In genomic region chr3:58809111-58809915, GRCm38 (mm10) we compare ENCODE assay signal across 22 mouse cellular contexts. TPM values are rescaled to one million over a fixed set of nuclear protein-coding genes. Genes with fewer than 3 reads are reported as not detected.
DNase-seq lines count a peak whose midpoint lies in the region; ATAC-seq and TF ChIP-seq lines count a peak whose summit lies in the region.
"Had no signal": no experiment of that assay in that cellular context is flagged by ENCODE, and none has a peak within 500 bp of the region (broad histone marks: within the 10 kb centered on the region; RNA-seq: fewer than 3 reads in every experiment).

No protein-coding gene starts in this region.

- no peak for DNase-seq in forebrain, embryonic 11.5 days (ENCODE audit: low spot score)
- no peak for DNase-seq in midbrain, postnatal 0 days (ENCODE audit: low spot score)
- DNase-seq in gastrocnemius, adult 18-20 months (ENCODE audit: low spot score) = no peak
- DNase-seq: embryo, embryonic 11 days; gastrocnemius, adult 2 months; gastrocnemius, postnatal 25 days; heart, adult 11 months; kidney, adult 8-10 months had no signal

- no peaks in the 10 kb centered on the region; the same call in 1 of the 2 replicates for H3K4me1 ChIP-seq in forebrain, embryonic 11.5 days (replicated peaks; ENCODE audit: control insufficient read depth, insufficient read depth, low read length)
- peaks cover 9% of the 10 kb centered on the region; the same call in 1 of the 2 replicates for H3K4me1 ChIP-seq in forebrain, embryonic 15.5 days
- H3K4me1 ChIP-seq in hindbrain, embryonic 15.5 days (replicated peaks) = peaks cover 5% of the 10 kb centered on the region; the same call in 1 of the 2 replicates
- H3K4me1 ChIP-seq in hindbrain, embryonic 12.5 days = no peaks in the 10 kb centered on the region
- peaks cover 12% of the 10 kb centered on the region for H3K4me1 ChIP-seq in midbrain, embryonic 13.5 days (replicated peaks)
- H3K4me1 ChIP-seq in midbrain, postnatal 0 days (ENCODE audit: insufficient read depth, low read length) = 0 out of 2 replicates have a peak, but pooled peaks cover 4% of the 10 kb centered on the region

- H3K36me3 ChIP-seq in forebrain, embryonic 11.5 days (ENCODE audit: control insufficient read depth, insufficient read depth, low read length) = no peaks in the 10 kb centered on the region
- H3K36me3 ChIP-seq in forebrain, embryonic 15.5 days = no peaks in the 10 kb centered on the region
- no peaks in the 10 kb centered on the region for H3K36me3 ChIP-seq in hindbrain, embryonic 15.5 days
- H3K36me3 ChIP-seq in hindbrain, embryonic 12.5 days = no peaks in the 10 kb centered on the region
- H3K36me3 ChIP-seq in midbrain, embryonic 13.5 days = no peaks in the 10 kb centered on the region
- no peaks in the 10 kb centered on the region for H3K36me3 ChIP-seq in midbrain, postnatal 0 days (ENCODE audit: insufficient read depth, low read length)
- H3K36me3 ChIP-seq: embryonic facial prominence, embryonic 12.5 days; heart, embryonic 13.5 days had no signal

- no peak for ATAC-seq in forebrain, embryonic 11.5 days (replicated peaks; ENCODE audit: low FRiP score)
- ATAC-seq in forebrain, embryonic 15.5 days (replicated peaks) = no peak
- ATAC-seq in hindbrain, embryonic 15.5 days (ENCODE audit: low FRiP score, low read depth) = no peak
- ATAC-seq in hindbrain, embryonic 12.5 days (ENCODE audit: low FRiP score) = no peak
- ATAC-seq in midbrain, embryonic 13.5 days = peak; percentile 70; the same call in 1 of the 2 replicates
- peak; percentile 51 for ATAC-seq in midbrain, postnatal 0 days (ENCODE audit: low FRiP score)
- no peak for ATAC-seq in erythroblast, adult 5-6 weeks (replicated peaks; ENCODE audit: low FRiP score, poor library complexity, severe bottlenecking)
- ATAC-seq: inflammation-experienced regulatory T-cells, adult 6 months; intestine, postnatal 0 days had no signal

- no peaks in the 10 kb centered on the region for H3K27me3 ChIP-seq in forebrain, embryonic 11.5 days (ENCODE audit: control insufficient read depth, insufficient read depth, low read length)
- H3K27me3 ChIP-seq in forebrain, embryonic 15.5 days = no peaks in the 10 kb centered on the region
- H3K27me3 ChIP-seq in hindbrain, embryonic 15.5 days = no peaks in the 10 kb centered on the region
- H3K27me3 ChIP-seq in hindbrain, embryonic 12.5 days = no peaks in the 10 kb centered on the region
- H3K27me3 ChIP-seq in midbrain, embryonic 13.5 days = peaks cover 28% of the 10 kb centered on the region
- H3K27me3 ChIP-seq in midbrain, postnatal 0 days (ENCODE audit: insufficient read depth, low read length) = no peaks in the 10 kb centered on the region
- H3K27me3 ChIP-seq: embryonic facial prominence, embryonic 12.5 days had no signal

- no peak for TF ChIP-seq CTCF in midbrain, postnatal 0 days (IDR thresholded peaks at IDR 0.05)

- H3K9me3 ChIP-seq in forebrain, embryonic 11.5 days (ENCODE audit: control insufficient read depth, low read length) = no peaks in the 10 kb centered on the region
- no peaks in the 10 kb centered on the region for H3K9me3 ChIP-seq in forebrain, embryonic 15.5 days
- H3K9me3 ChIP-seq in hindbrain, embryonic 15.5 days = no peaks in the 10 kb centered on the region
- no peaks in the 10 kb centered on the region for H3K9me3 ChIP-seq in hindbrain, embryonic 12.5 days (replicated peaks)
- no peaks in the 10 kb centered on the region for H3K9me3 ChIP-seq in midbrain, embryonic 13.5 days
- H3K9me3 ChIP-seq in midbrain, postnatal 0 days (ENCODE audit: low read length) = no peaks in the 10 kb centered on the region
- H3K9me3 ChIP-seq: embryonic facial prominence, embryonic 12.5 days; heart, embryonic 13.5 days had no signal

- H3K4me3 ChIP-seq in forebrain, embryonic 11.5 days (ENCODE audit: low read depth, low read length) = no peak overlapping the region
- H3K4me3 ChIP-seq in forebrain, embryonic 15.5 days = no peak overlapping the region
- H3K4me3 ChIP-seq in hindbrain, embryonic 15.5 days = no peak overlapping the region
- H3K4me3 ChIP-seq in hindbrain, embryonic 12.5 days = no peak overlapping the region
- no peak overlapping the region for H3K4me3 ChIP-seq in midbrain, embryonic 13.5 days (replicated peaks)
- no peak overlapping the region for H3K4me3 ChIP-seq in midbrain, postnatal 0 days (ENCODE audit: low read depth, low read length)
- H3K4me3 ChIP-seq: embryonic facial prominence, embryonic 12.5 days; gastrocnemius, adult 2 months; heart, embryonic 13.5 days had no signal

- peak overlapping the region; percentile 3; the same call in 1 of the 2 replicates for H3K9ac ChIP-seq in forebrain, embryonic 11.5 days (ENCODE audit: low read length)
- H3K9ac ChIP-seq in forebrain, embryonic 15.5 days (replicated peaks) = no peak overlapping the region
- H3K9ac ChIP-seq in hindbrain, embryonic 15.5 days = no peak overlapping the region
- H3K9ac ChIP-seq in hindbrain, embryonic 12.5 days = no peak overlapping the region
- no peak overlapping the region for H3K9ac ChIP-seq in midbrain, embryonic 13.5 days (replicated peaks)
- no peak overlapping the region for H3K9ac ChIP-seq in midbrain, postnatal 0 days (replicated peaks; ENCODE audit: low read length, poor library complexity, severe bottlenecking)
- H3K9ac ChIP-seq: embryonic facial prominence, embryonic 12.5 days; heart, embryonic 13.5 days; hindbrain, embryonic 14.5 days had no signal

- 45% methylated on average over 12 of the region's 12 CpGs for WGBS in forebrain, embryonic 11.5 days
- 29% methylated on average over 12 of the region's 12 CpGs for WGBS in forebrain, embryonic 15.5 days
- WGBS in hindbrain, embryonic 15.5 days = 31% methylated on average over 12 of the region's 12 CpGs
- WGBS in hindbrain, embryonic 12.5 days = 37% methylated on average over 12 of the region's 12 CpGs
- 27% methylated on average over 12 of the region's 12 CpGs for WGBS in midbrain, embryonic 13.5 days
- 24% methylated on average over 12 of the region's 12 CpGs for WGBS in midbrain, postnatal 0 days

- no peak overlapping the region for H3K4me2 ChIP-seq in forebrain, embryonic 11.5 days (ENCODE audit: low read depth, low read length, severe bottlenecking)
- H3K4me2 ChIP-seq in forebrain, embryonic 15.5 days (replicated peaks) = no peak overlapping the region
- no peak overlapping the region for H3K4me2 ChIP-seq in hindbrain, embryonic 15.5 days
- no peak overlapping the region for H3K4me2 ChIP-seq in hindbrain, embryonic 12.5 days (replicated peaks)
- no peak overlapping the region for H3K4me2 ChIP-seq in midbrain, embryonic 13.5 days (replicated peaks)
- H3K4me2 ChIP-seq in midbrain, postnatal 0 days (ENCODE audit: low read depth, low read length, poor library complexity, severe bottlenecking) = no peak overlapping the region
- H3K4me2 ChIP-seq: embryonic facial prominence, embryonic 12.5 days; heart, embryonic 13.5 days; hindbrain, embryonic 14.5 days had no signal

- H3K27ac ChIP-seq in forebrain, embryonic 11.5 days (ENCODE audit: low read depth, low read length) = no peak overlapping the region
- H3K27ac ChIP-seq in forebrain, embryonic 15.5 days (replicated peaks) = no peak overlapping the region
- H3K27ac ChIP-seq in hindbrain, embryonic 15.5 days (replicated peaks) = 0 out of 2 replicates have a peak overlapping the region, but pooled peaks have one; percentile 8
- no peak overlapping the region for H3K27ac ChIP-seq in hindbrain, embryonic 12.5 days
- 0 out of 2 replicates have a peak overlapping the region, but pooled peaks have one; percentile 10 for H3K27ac ChIP-seq in midbrain, embryonic 13.5 days
- H3K27ac ChIP-seq in midbrain, postnatal 0 days (ENCODE audit: low read depth, low read length) = peak overlapping the region; percentile 34; the same call in 1 of the 2 replicates
- H3K27ac ChIP-seq: embryonic facial prominence, embryonic 12.5 days; gastrocnemius, adult 2 months; heart, embryonic 13.5 days; hindbrain, embryonic 14.5 days had no signal

RNA-seq across cellular contexts. Expression of gene Mindy4b-ps, which starts 12.8 kb away (rescaled TPM):
- 0.08 TPM in 1 of 2 replicates, not detected in the other for polyA plus RNA-seq in forebrain, embryonic 11.5 days (2014; fragmentation: Nextera tagmentation; extraction: Ambion mirVana)
- 0.17 TPM in 1 of 2 replicates, not detected in the other for polyA plus RNA-seq in forebrain, embryonic 15.5 days (2015; fragmentation: Nextera tagmentation; extraction: Ambion mirVana)
- polyA plus RNA-seq in hindbrain, embryonic 15.5 days (2015; fragmentation: Nextera tagmentation; extraction: Ambion mirVana) = 0.07 TPM in 1 of 2 replicates, not detected in the other
- polyA plus RNA-seq in hindbrain, embryonic 12.5 days (2016; fragmentation: Nextera tagmentation; extraction: Ambion mirVana) = not detected in 2 replicates
- polyA plus RNA-seq in midbrain, embryonic 13.5 days (2015; fragmentation: Nextera tagmentation; extraction: Ambion mirVana) = not detected in 2 replicates
- 0.24 TPM in 1 of 2 replicates, not detected in the other for total RNA-seq in midbrain, postnatal 0 days (2014; rRNA removed)
- 0.11 and 0.52 TPM in 2 replicates for polyA plus RNA-seq in midbrain, postnatal 0 days (2015; fragmentation: Nextera tagmentation; extraction: Ambion mirVana)
- total RNA-seq in erythroblast, adult 5-6 weeks (2015; ENCODE audit: low replicate concordance) = not detected in 2 replicates
- total RNA-seq in erythroblast, adult 5-6 weeks (2017; ENCODE audit: low replicate concordance) = 0.14 TPM in 1 of 2 replicates, not detected in the other
- total RNA-seq in gastrocnemius, adult 18-20 months (2021) = not detected
- total RNA-seq: adrenal gland, postnatal 10 days; common myeloid progenitor, adult 5-6 weeks; gastrocnemius, adult 2 months; gastrocnemius, postnatal 25 days; MEL had no signal
- polyA plus RNA-seq: C2C12; embryonic facial prominence, embryonic 12.5 days; hindbrain, embryonic 14.5 days; inflammation-experienced regulatory T-cells, adult 6 months; intestine, postnatal 0 days had no signal

Comparison
In these comparisons a context has a peak if more than half of its experiments do, and no peak if none do; other contexts are left out.
1. H3K27ac ChIP-seq: peak in hindbrain, embryonic 15.5 days (single experiment), midbrain, embryonic 13.5 days (single experiment) and midbrain, postnatal 0 days (single experiment); none in forebrain, embryonic 11.5 days (single experiment), forebrain, embryonic 15.5 days (single experiment) and hindbrain, embryonic 12.5 days (single experiment).
2. ATAC-seq: peak in midbrain, embryonic 13.5 days (single experiment) and midbrain, postnatal 0 days (single experiment); none in forebrain, embryonic 11.5 days (single experiment), forebrain, embryonic 15.5 days (single experiment), hindbrain, embryonic 15.5 days (single experiment), hindbrain, embryonic 12.5 days (single experiment) and erythroblast, adult 5-6 weeks (single experiment).